Mouse (Mus musculus) limb, embryonic 13.5 days (tissue): Measurements from ENCODE around the gene Rnf10. TPM values are rescaled to one million over a fixed set of nuclear protein-coding genes. Genes with fewer than 3 reads are reported as not detected.

ENCODE experiments used
- ATAC-seq: fragments of 200-750 bp; cut with Nextera tagmentation; 2 replicates; pipeline ENCODE4 v1.8.0; 2017; ENCODE audit warnings: low read depth, moderate number of reproducible peaks, moderate TSS enrichment; ENCODE audit not compliant: low FRiP score
- H3K27ac ChIP-seq: fragments of 300-500 bp; sonication (generic); 2 replicates; pipeline ENCODE4 v1.5.1; 2015; ENCODE audit warnings: inconsistent platforms, mild to moderate bottlenecking, moderate library complexity
- H3K27me3 ChIP-seq: fragments of 300-500 bp; sonication (generic); 2 replicates; pipeline ENCODE4 v1.6.1; 2015; ENCODE audit warnings: mild to moderate bottlenecking, inconsistent platforms
- H3K36me3 ChIP-seq: fragments of 300-500 bp; sonication (generic); 2 replicates; pipeline ENCODE4 v1.6.1; 2015; ENCODE audit warnings: inconsistent platforms, mild to moderate bottlenecking, moderate library complexity
- H3K4me1 ChIP-seq: fragments of 300-500 bp; sonication (generic); 2 replicates; pipeline ENCODE4 v1.6.1; 2015; ENCODE audit warnings: inconsistent platforms
- H3K4me2 ChIP-seq: fragments of 300-500 bp; sonication (generic); replicated peaks from 2 replicates; pipeline ENCODE4 v1.6.1; 2015; ENCODE audit warnings: inconsistent platforms, mild to moderate bottlenecking, moderate library complexity
- H3K4me3 ChIP-seq: fragments of 300-500 bp; sonication (generic); 2 replicates; pipeline ENCODE4 v1.5.1; 2015; ENCODE audit warnings: moderate library complexity, mild to moderate bottlenecking, inconsistent platforms
- H3K9ac ChIP-seq: fragments of 300-500 bp; sonication (generic); 2 replicates; pipeline ENCODE4 v1.6.1; 2015; ENCODE audit warnings: mild to moderate bottlenecking, inconsistent platforms
- H3K9me3 ChIP-seq: fragments of 300-500 bp; sonication (generic); 2 replicates; pipeline ENCODE4 v1.6.1; 2016; ENCODE audit warnings: inconsistent platforms
- WGBS: fragments of 180-500 bp; shearing (Covaris S2); methylation state at CpG from one replicate; pipeline ENCODE4 v1.1.7; 2015; 5-methylcytosine and 5-hydroxymethylcytosine counted together
- polyA plus RNA-seq: library from polyadenylated mRNA; unstranded; fragments of >200 nt; fragmentation: Nextera tagmentation; extraction: Ambion mirVana; gene quantifications from 2 replicates; pipeline ENCODE4 v1.2.1, GENCODE M21; 2015

Gene Rnf10
- polyA plus RNA-seq, 1 experiment from 2014 or later = 141 TPM

GRCm38 (mm10) chr5:115273549-115274135 lies 944 bp upstream of the Rnf10 start:
- 73% methylated on average over 6 of the region's 6 CpGs for WGBS
- 0 out of 2 replicates have a peak overlapping the region, but pooled peaks have one; percentile 100 for H3K4me3 ChIP-seq
- H3K4me1 ChIP-seq = peaks cover 30% of the 10 kb centered on the region
- H3K4me2 ChIP-seq = peak overlapping the region; percentile 93
- peak overlapping the region; percentile 63; the same call in 1 of the 2 replicates for H3K27ac ChIP-seq
- peaks cover 17% of the 10 kb centered on the region for H3K36me3 ChIP-seq
- H3K9ac ChIP-seq = no peak overlapping the region
- no peaks in the 10 kb centered on the region for H3K9me3 ChIP-seq
- no peak for ATAC-seq
- H3K27me3 ChIP-seq = no peaks in the 10 kb centered on the region

GRCm38 (mm10) chr5:115271931-115272811 lies 527 bp downstream of the Rnf10 start:
- H3K9me3 ChIP-seq = no peaks in the 10 kb centered on the region
- no peaks in the 10 kb centered on the region for H3K27me3 ChIP-seq
- under 1% methylated on average over 65 of the region's 77 CpGs for WGBS
- H3K9ac ChIP-seq = peak overlapping the region; percentile 98
- peak overlapping the region; percentile 93 for H3K4me2 ChIP-seq
- peak overlapping the region; percentile 83 for H3K27ac ChIP-seq
- H3K36me3 ChIP-seq = peaks cover 25% of the 10 kb centered on the region
- peak overlapping the region; percentile 100 for H3K4me3 ChIP-seq
- ATAC-seq = peak; percentile 56
- H3K4me1 ChIP-seq = peaks cover 33% of the 10 kb centered on the region

- H3K27ac ChIP-seq = no peak overlapping the region
- H3K4me3 ChIP-seq = peak overlapping the region; percentile 100
- ATAC-seq = no peak
- 87% methylated on average over 1 of the region's 1 CpGs for WGBS
- peaks cover 44% of the 10 kb centered on the region for H3K4me1 ChIP-seq
- H3K27me3 ChIP-seq = no peaks in the 10 kb centered on the region
- no peaks in the 10 kb centered on the region for H3K9me3 ChIP-seq
- peaks cover 41% of the 10 kb centered on the region for H3K36me3 ChIP-seq
- peak overlapping the region; percentile 13; the same call in 1 of the 2 replicates for H3K9ac ChIP-seq
- H3K4me2 ChIP-seq = peak overlapping the region; percentile 93
Measured at GRCm38 (mm10) chr5:115269969-115270368, 2.7 kb downstream of the Rnf10 start.

- Histone ChIP-seq H3K27me3 (no peaks in the 10 kb centered on the region), H3K4me2 (no peak overlapping the region), H3K9me3 (no peaks in the 10 kb centered on the region), H3K27ac (no peak overlapping the region), H3K4me3 (no peak overlapping the region), H3K36me3 (peaks cover 51% of the 10 kb centered on the region), H3K4me1 (peaks cover 42% of the 10 kb centered on the region), H3K9ac (no peak overlapping the region)
- no peak for ATAC-seq
- 57% methylated on average over 3 of the region's 3 CpGs for WGBS
Measured at GRCm38 (mm10) chr5:115268266-115268665, 4.4 kb downstream of the Rnf10 start.

GRCm38 (mm10) chr5:115267469-115268045 lies 5.1 kb downstream of the Rnf10 start:
- WGBS = 85% methylated on average over 3 of the region's 3 CpGs

GRCm38 (mm10) chr5:115266787-115267468 lies 5.8 kb downstream of the Rnf10 start:
- 89% methylated on average over 8 of the region's 8 CpGs for WGBS

More at GRCm38 (mm10) chr5:115267469-115268045, 5.1 kb downstream of the Rnf10 start:
- Histone ChIP-seq H3K9me3 (no peaks in the 10 kb centered on the region), H3K4me3 (no peak overlapping the region), H3K27me3 (no peaks in the 10 kb centered on the region), H3K36me3 (peaks cover 58% of the 10 kb centered on the region), H3K9ac (no peak overlapping the region), H3K4me2 (no peak overlapping the region), H3K4me1 (peaks cover 40% of the 10 kb centered on the region), H3K27ac (peak overlapping the region; percentile 33; the same call in 1 of the 2 replicates)
- ATAC-seq = no peak

GRCm38 (mm10) chr5:115266340-115266739 lies 6.4 kb downstream of the Rnf10 start:
- H3K27ac ChIP-seq = no peak overlapping the region
- H3K9me3 ChIP-seq = no peaks in the 10 kb centered on the region
- no peak for ATAC-seq
- WGBS = 88% methylated on average over 5 of the region's 5 CpGs
- H3K4me1 ChIP-seq = peaks cover 38% of the 10 kb centered on the region
- H3K4me3 ChIP-seq = no peak overlapping the region
- H3K27me3 ChIP-seq = no peaks in the 10 kb centered on the region
- H3K36me3 ChIP-seq = peaks cover 61% of the 10 kb centered on the region
- no peak overlapping the region for H3K4me2 ChIP-seq
- no peak overlapping the region for H3K9ac ChIP-seq

More at GRCm38 (mm10) chr5:115266787-115267468, 5.8 kb downstream of the Rnf10 start:
- H3K27ac ChIP-seq = no peak overlapping the region
- H3K4me1 ChIP-seq = peaks cover 40% of the 10 kb centered on the region
- H3K4me3 ChIP-seq = no peak overlapping the region
- H3K9me3 ChIP-seq = no peaks in the 10 kb centered on the region
- no peaks in the 10 kb centered on the region for H3K27me3 ChIP-seq
- H3K36me3 ChIP-seq = peaks cover 61% of the 10 kb centered on the region
- no peak overlapping the region for H3K9ac ChIP-seq
- no peak for ATAC-seq
- H3K4me2 ChIP-seq = no peak overlapping the region

GRCm38 (mm10) chr5:115262502-115263291 lies 10.0 kb downstream of the Rnf10 start:
- H3K27me3 ChIP-seq = no peaks in the 10 kb centered on the region
- no peak overlapping the region for H3K9ac ChIP-seq
- H3K27ac ChIP-seq = no peak overlapping the region
- H3K4me2 ChIP-seq = no peak overlapping the region
- peaks cover 21% of the 10 kb centered on the region for H3K4me1 ChIP-seq
- no peak for ATAC-seq
- WGBS = 90% methylated on average over 14 of the region's 14 CpGs
- no peak overlapping the region for H3K4me3 ChIP-seq
- H3K36me3 ChIP-seq = peaks cover 68% of the 10 kb centered on the region
- H3K9me3 ChIP-seq = no peaks in the 10 kb centered on the region

- 65% methylated on average over 1 of the region's 1 CpGs for WGBS
- no peak overlapping the region for H3K4me2 ChIP-seq
- H3K4me1 ChIP-seq = peaks cover 21% of the 10 kb centered on the region
- H3K27ac ChIP-seq = no peak overlapping the region
- H3K36me3 ChIP-seq = peaks cover 73% of the 10 kb centered on the region
- H3K9me3 ChIP-seq = no peaks in the 10 kb centered on the region
- no peak for ATAC-seq
- no peaks in the 10 kb centered on the region for H3K27me3 ChIP-seq
- H3K4me3 ChIP-seq = no peak overlapping the region
- no peak overlapping the region for H3K9ac ChIP-seq
Measured at GRCm38 (mm10) chr5:115261880-115262279, 10.8 kb downstream of the Rnf10 start.

- Histone ChIP-seq H3K4me2 (no peak overlapping the region), H3K9me3 (no peaks in the 10 kb centered on the region), H3K4me1 (peaks cover 17% of the 10 kb centered on the region), H3K4me3 (no peak overlapping the region), H3K27ac (no peak overlapping the region), H3K36me3 (peaks cover 73% of the 10 kb centered on the region), H3K9ac (no peak overlapping the region; the same call in 1 of the 2 replicates), H3K27me3 (no peaks in the 10 kb centered on the region)
- 82% methylated on average over 8 of the region's 8 CpGs for WGBS
- no peak for ATAC-seq
Measured at GRCm38 (mm10) chr5:115261141-115261540, 11.6 kb downstream of the Rnf10 start.

- no peak for ATAC-seq
- H3K27me3 ChIP-seq = no peaks in the 10 kb centered on the region
- H3K4me3 ChIP-seq = no peak overlapping the region
- 88% methylated on average over 6 of the region's 6 CpGs for WGBS
- H3K9ac ChIP-seq = no peak overlapping the region
- peaks cover 75% of the 10 kb centered on the region for H3K36me3 ChIP-seq
- H3K27ac ChIP-seq = no peak overlapping the region; the same call in 1 of the 2 replicates
- 0 out of 2 replicates have a peak, but pooled peaks cover 10% of the 10 kb centered on the region for H3K4me1 ChIP-seq
- H3K9me3 ChIP-seq = no peaks in the 10 kb centered on the region
- H3K4me2 ChIP-seq = no peak overlapping the region
Measured at GRCm38 (mm10) chr5:115260356-115260755, 12.3 kb downstream of the Rnf10 start.
